ENCODE assay signal across 23 mouse cellular contexts in the genomic region with DNA sequence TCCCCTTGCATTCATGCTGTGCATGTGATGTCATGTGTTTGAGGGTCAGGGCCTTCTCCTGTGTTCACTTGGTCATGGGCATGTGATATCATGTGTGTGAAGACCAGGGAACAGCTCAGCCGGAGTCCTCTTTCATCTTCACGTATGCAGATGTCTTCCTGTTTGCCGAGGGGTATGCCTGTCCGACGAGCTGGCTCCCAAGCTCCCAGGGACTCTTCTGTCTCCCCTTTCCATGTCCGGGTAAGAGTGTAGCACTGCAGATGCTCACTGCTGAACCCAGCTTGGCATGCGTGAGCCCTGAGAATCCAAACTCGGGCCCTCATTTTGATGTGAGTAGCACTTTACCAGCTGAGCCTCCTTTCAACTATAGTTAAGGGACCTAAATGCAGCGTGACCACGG. TPM values are rescaled to one million over a fixed set of nuclear protein-coding genes. Genes with fewer than 3 reads are reported as not detected.
DNase-seq lines count a peak whose midpoint lies in the region; ATAC-seq lines count a peak whose summit lies in the region.
"Had no signal": no experiment of that assay in that cellular context is flagged by ENCODE, and none has a peak within 500 bp of the region (broad histone marks: within the 10 kb centered on the region; RNA-seq: fewer than 3 reads in every experiment).

No protein-coding gene starts in this region.

- ATAC-seq in neural tube, embryonic 12.5 days (ENCODE audit: low FRiP score, low read depth), result no peak
- peak; percentile 56; the same call in 1 of the 2 replicates for ATAC-seq in midbrain, embryonic 13.5 days
- no peak for ATAC-seq in megakaryocyte-erythroid progenitor cell, adult 5-6 weeks (replicated peaks; ENCODE audit: low FRiP score, low TSS enrichment, poor library complexity, severe bottlenecking)
- ATAC-seq: intestine, embryonic 15.5 days had no signal

- no peaks in the 10 kb centered on the region for H3K9me3 ChIP-seq in neural tube, embryonic 12.5 days
- H3K9me3 ChIP-seq in midbrain, embryonic 13.5 days, result no peaks in the 10 kb centered on the region
- H3K9me3 ChIP-seq: embryonic facial prominence, embryonic 13.5 days; heart, embryonic 10.5 days; intestine, embryonic 15.5 days; limb, embryonic 10.5 days; stomach, embryonic 15.5 days had no signal

- no peaks in the 10 kb centered on the region for H3K27me3 ChIP-seq in neural tube, embryonic 12.5 days (replicated peaks)
- H3K27me3 ChIP-seq in midbrain, embryonic 13.5 days, result no peaks in the 10 kb centered on the region
- H3K27me3 ChIP-seq: embryonic facial prominence, embryonic 13.5 days; intestine, embryonic 15.5 days; stomach, embryonic 15.5 days had no signal

- 8% methylated on average over 10 of the region's 10 CpGs for WGBS in neural tube, embryonic 12.5 days
- WGBS in midbrain, embryonic 13.5 days, result 10% methylated on average over 10 of the region's 10 CpGs

- H3K27ac ChIP-seq in neural tube, embryonic 12.5 days, result no peak overlapping the region
- peak overlapping the region; percentile 9; the same call in 1 of the 2 replicates for H3K27ac ChIP-seq in midbrain, embryonic 13.5 days
- H3K27ac ChIP-seq: embryonic facial prominence, embryonic 13.5 days; heart, embryonic 10.5 days; intestine, embryonic 15.5 days; limb, embryonic 10.5 days; macrophage; stomach, embryonic 15.5 days had no signal

- no peaks in the 10 kb centered on the region for H3K36me3 ChIP-seq in neural tube, embryonic 12.5 days
- no peaks in the 10 kb centered on the region for H3K36me3 ChIP-seq in midbrain, embryonic 13.5 days
- H3K36me3 ChIP-seq: embryonic facial prominence, embryonic 13.5 days; heart, embryonic 10.5 days; intestine, embryonic 15.5 days; limb, embryonic 10.5 days; stomach, embryonic 15.5 days had no signal

- peaks cover 7% of the 10 kb centered on the region for H3K4me1 ChIP-seq in neural tube, embryonic 12.5 days
- peaks cover 11% of the 10 kb centered on the region for H3K4me1 ChIP-seq in midbrain, embryonic 13.5 days (replicated peaks)
- H3K4me1 ChIP-seq: heart, embryonic 10.5 days had no signal

- intact Hi-C loops in heart, postnatal 14 days (cut with DNase I), result no loop called here

- DNase-seq in heart, adult 11 months, result peak; percentile 73
- no peak for DNase-seq in heart, postnatal 14 days
- DNase-seq in neural tube, embryonic 10.5 days (ENCODE audit: extremely low spot score, low spot score), result no peak
- no peak for DNase-seq in spleen, adult 12 weeks (ENCODE audit: low spot score)
- DNase-seq in lung, postnatal 10 days, result no peak
- DNase-seq: adrenal gland, postnatal 36 days; cerebellum, adult 11-12 months; cerebellum, postnatal 14 days; kidney, adult 9 months; kidney, postnatal 14 days; right cerebral cortex, postnatal 4 days; thymus, adult 18-20 months; thymus, postnatal 4 days had no signal

- H3K9ac ChIP-seq in neural tube, embryonic 12.5 days, result no peak overlapping the region
- no peak overlapping the region for H3K9ac ChIP-seq in midbrain, embryonic 13.5 days (replicated peaks)
- H3K9ac ChIP-seq: embryonic facial prominence, embryonic 13.5 days; intestine, embryonic 15.5 days; stomach, embryonic 15.5 days had no signal

- no peak overlapping the region for H3K4me3 ChIP-seq in neural tube, embryonic 12.5 days
- H3K4me3 ChIP-seq in midbrain, embryonic 13.5 days (replicated peaks), result no peak overlapping the region
- H3K4me3 ChIP-seq: embryonic facial prominence, embryonic 13.5 days; erythroblast, embryonic 14.5 days; heart, embryonic 10.5 days; intestine, embryonic 15.5 days; limb, embryonic 10.5 days; stomach, embryonic 15.5 days had no signal

- peak overlapping the region; percentile 34; the same call in 1 of the 2 replicates for H3K4me2 ChIP-seq in neural tube, embryonic 12.5 days (replicated peaks)
- peak overlapping the region; percentile 20 for H3K4me2 ChIP-seq in midbrain, embryonic 13.5 days (replicated peaks)
- H3K4me2 ChIP-seq: embryonic facial prominence, embryonic 13.5 days; intestine, embryonic 15.5 days; stomach, embryonic 15.5 days had no signal

RNA-seq across cellular contexts. Expression of a gene that starts 13.4 kb away (rescaled TPM):
- total RNA-seq in heart, postnatal 14 days (2021), result 10 to 100 TPM; 58.4 to 61.7 TPM
- 124 and 128 TPM in 2 replicates for polyA plus RNA-seq in neural tube, embryonic 12.5 days (2016; fragmentation: Nextera tagmentation; extraction: Ambion mirVana)
- polyA plus RNA-seq in midbrain, embryonic 13.5 days (2015; fragmentation: Nextera tagmentation; extraction: Ambion mirVana), result 68.3 and 74.2 TPM in 2 replicates
- total RNA-seq in megakaryocyte-erythroid progenitor cell, adult 5-6 weeks (2014; fragmentation: Nextera tagmentation), result 97.1 and 101 TPM in 2 replicates
- 94.4 and 108 TPM in 2 replicates for total RNA-seq in megakaryocyte-erythroid progenitor cell, adult 5-6 weeks (2017)
